Mouse (Mus musculus) small intestine, adult 2 months (tissue): ENCODE data around the gene Pam.

Experiments
- CTCF ChIP-seq: fragments of 200-500 bp; IDR thresholded peaks from 2 replicates; pipeline ENCODE4 v1.5.1; 2012; ENCODE audit warnings: low read depth, mild to moderate bottlenecking, control low read depth, inconsistent platforms, low read length, moderate library complexity, mixed read lengths; ENCODE audit not compliant: insufficient replicate concordance, insufficient read length; ENCODE audit errors: extremely low read depth
- POLR2A ChIP-seq: fragments of 200-500 bp; IDR thresholded peaks from 2 replicates; pipeline ENCODE4 v1.6.1; 2012; ENCODE audit warnings: low read depth, mild to moderate bottlenecking, control low read depth, inconsistent platforms, low read length, moderate library complexity

GRCm38 (mm10) chr1:98053994-98054393 lies 41.5 kb downstream of the Pam start:
- TF ChIP-seq POLR2A (no peak), CTCF (no peak)
